ENCODE assay signal across 8 mouse cellular contexts in genomic region chr6:118066199-118067081, GRCm38 (mm10). TPM values are rescaled to one million over a fixed set of nuclear protein-coding genes. Genes with fewer than 3 reads are reported as not detected.
A peak's percentile ranks its signal among the peaks of the same experiment; 100 is the strongest.
DNase-seq lines count a peak whose midpoint lies in the region; ATAC-seq and TF ChIP-seq lines count a peak whose summit lies in the region.

No protein-coding gene starts in this region.

- no peak for TF ChIP-seq EP300 in heart, adult 2 months (IDR thresholded peaks at IDR 0.05; ENCODE audit: insufficient read depth, low read depth, low read length)
- no peak for TF ChIP-seq EP300 in liver, postnatal 0 days (IDR thresholded peaks at IDR 0.05; ENCODE audit: low read depth)

- no peak for TF ChIP-seq CTCF in heart, adult 2 months (IDR thresholded peaks at IDR 0.05)
- no peak for TF ChIP-seq CTCF in liver, postnatal 0 days (IDR thresholded peaks at IDR 0.05; ENCODE audit: low read depth)

- DNase-seq in urinary bladder, adult 18-20 months (ENCODE audit: low spot score in 2 of 2) = peak; percentile 12 to 42
- DNase-seq in urinary bladder, postnatal 4 days (ENCODE audit: low spot score in 2 of 2) = no peak
- peak; percentile 61 to 66 for DNase-seq in cerebellum, postnatal 14 days
- peak; percentile 53 to 60 for DNase-seq in heart, adult 2 months
- peak; percentile 40 for DNase-seq in liver, postnatal 0 days
- peak; percentile 56 for DNase-seq in neural tube, embryonic 11.5 days (ENCODE audit: low spot score)
- DNase-seq in urinary bladder, postnatal 14 days (ENCODE audit: low spot score) = peak; percentile 15

- ATAC-seq in kidney, embryonic 14.5 days (ENCODE audit: low FRiP score, low TSS enrichment) = peak; percentile 58
- no peak for ATAC-seq in liver, postnatal 0 days
- peak; percentile 67 for ATAC-seq in neural tube, embryonic 11.5 days (ENCODE audit: insufficient read depth, low FRiP score, low TSS enrichment)

- no peaks in the 10 kb centered on the region for H3K27me3 ChIP-seq in heart, adult 2 months (ENCODE audit: control insufficient read depth, insufficient read depth, low read length)
- H3K27me3 ChIP-seq in kidney, embryonic 14.5 days (ENCODE audit: control insufficient read depth, insufficient read depth, low read length) = peaks cover 9% of the 10 kb centered on the region
- H3K27me3 ChIP-seq in liver, postnatal 0 days (ENCODE audit: insufficient read depth, low read length) = peaks cover 36% of the 10 kb centered on the region
- peaks cover 16% of the 10 kb centered on the region; the same call in 1 of the 2 replicates for H3K27me3 ChIP-seq in neural tube, embryonic 11.5 days (ENCODE audit: control insufficient read depth, insufficient read depth, low read length)

- 2% methylated on average over 39 of the region's 40 CpGs for WGBS in heart, adult 2 months
- WGBS in kidney, embryonic 14.5 days = under 1% methylated on average over 37 of the region's 40 CpGs
- 1% methylated on average over 40 of the region's 40 CpGs for WGBS in liver, postnatal 0 days (ENCODE audit: insufficient replicate concordance)
- WGBS in neural tube, embryonic 11.5 days = 2% methylated on average over 40 of the region's 40 CpGs

- no peaks in the 10 kb centered on the region for H3K9me3 ChIP-seq in kidney, embryonic 14.5 days (ENCODE audit: control insufficient read depth, low read length)
- no peaks in the 10 kb centered on the region for H3K9me3 ChIP-seq in liver, postnatal 0 days (ENCODE audit: low read length)
- H3K9me3 ChIP-seq in neural tube, embryonic 11.5 days (ENCODE audit: control insufficient read depth, low read length) = no peaks in the 10 kb centered on the region

- no peak overlapping the region for H3K27ac ChIP-seq in heart, adult 2 months
- H3K27ac ChIP-seq in kidney, embryonic 14.5 days (ENCODE audit: low read depth, low read length) = no peak overlapping the region
- H3K27ac ChIP-seq in liver, postnatal 0 days (ENCODE audit: low read depth) = no peak overlapping the region
- H3K27ac ChIP-seq in neural tube, embryonic 11.5 days (ENCODE audit: low read depth, low read length) = no peak overlapping the region

- peak overlapping the region; percentile 68 for H3K9ac ChIP-seq in heart, adult 2 months (ENCODE audit: low read depth, low read length)
- peak overlapping the region; percentile 54 for H3K9ac ChIP-seq in kidney, embryonic 14.5 days (ENCODE audit: low read depth, low read length)
- peak overlapping the region; percentile 28; the same call in 1 of the 2 replicates for H3K9ac ChIP-seq in liver, postnatal 0 days (replicated peaks)
- H3K9ac ChIP-seq in neural tube, embryonic 11.5 days (ENCODE audit: low read length) = peak overlapping the region; percentile 54

- H3K36me3 ChIP-seq in heart, adult 2 months (ENCODE audit: control insufficient read depth, insufficient read depth, low read length) = no peaks in the 10 kb centered on the region
- no peaks in the 10 kb centered on the region for H3K36me3 ChIP-seq in kidney, embryonic 14.5 days (ENCODE audit: control insufficient read depth, insufficient read depth, low read length)
- no peaks in the 10 kb centered on the region for H3K36me3 ChIP-seq in liver, postnatal 0 days (replicated peaks; ENCODE audit: insufficient read depth, low read length)
- H3K36me3 ChIP-seq in neural tube, embryonic 11.5 days (ENCODE audit: control insufficient read depth, insufficient read depth, low read length) = no peaks in the 10 kb centered on the region

- no peaks in the 10 kb centered on the region for H3K79me2 ChIP-seq in heart, adult 2 months (replicated peaks; ENCODE audit: control insufficient read depth, insufficient read depth, low read length)

- intact Hi-C loops in heart, adult 2 months (cut with DNase I) = no loop called here

- no peaks in the 10 kb centered on the region for H3K4me1 ChIP-seq in heart, adult 2 months (ENCODE audit: control insufficient read depth, insufficient read depth, low read length)
- H3K4me1 ChIP-seq in kidney, embryonic 14.5 days (ENCODE audit: control insufficient read depth, insufficient read depth, low read length) = peaks cover 9% of the 10 kb centered on the region; the same call in 1 of the 2 replicates
- peaks cover 10% of the 10 kb centered on the region; the same call in 1 of the 2 replicates for H3K4me1 ChIP-seq in liver, postnatal 0 days (ENCODE audit: insufficient read depth)
- peaks cover 14% of the 10 kb centered on the region for H3K4me1 ChIP-seq in neural tube, embryonic 11.5 days (ENCODE audit: control insufficient read depth, insufficient read depth, low read length)

- TF ChIP-seq POLR2A in heart, adult 2 months (IDR thresholded peaks at IDR 0.05; ENCODE audit: insufficient read depth, low read depth, low read length) = no peak

- peak overlapping the region; percentile 98 for H3K4me2 ChIP-seq in kidney, embryonic 14.5 days (replicated peaks; ENCODE audit: low read depth, low read length)
- H3K4me2 ChIP-seq in liver, postnatal 0 days (ENCODE audit: low read depth, low read length) = peak overlapping the region; percentile 79
- peak overlapping the region; percentile 94 for H3K4me2 ChIP-seq in neural tube, embryonic 11.5 days (ENCODE audit: low read depth)

- peak overlapping the region; percentile 52 for H3K4me3 ChIP-seq in heart, adult 2 months
- H3K4me3 ChIP-seq in kidney, embryonic 14.5 days (ENCODE audit: low read length) = peak overlapping the region; percentile 48
- H3K4me3 ChIP-seq in liver, postnatal 0 days (ENCODE audit: low read depth, low read length) = peak overlapping the region; percentile 44
- H3K4me3 ChIP-seq in neural tube, embryonic 11.5 days (ENCODE audit: low read depth, low read length) = peak overlapping the region; percentile 39

RNA-seq across cellular contexts. Expression of gene Rasgef1a, which starts 55.2 kb away (rescaled TPM):
- total RNA-seq in heart, adult 2 months (2021) = under 1 TPM; 0.18 to 0.37 TPM
- 0.26 and 0.37 TPM in 2 replicates for polyA plus RNA-seq in heart, adult 2 months (2012; rRNA removed)
- polyA plus RNA-seq in kidney, embryonic 14.5 days (2014; fragmentation: Nextera tagmentation; extraction: Ambion mirVana) = 0.28 and 0.29 TPM in 2 replicates
- 0.06 and 0.11 TPM in 2 replicates for polyA plus RNA-seq in liver, postnatal 0 days (2015; fragmentation: Nextera tagmentation; extraction: Ambion mirVana)
- polyA plus RNA-seq in neural tube, embryonic 11.5 days (2014; fragmentation: Nextera tagmentation; extraction: Ambion mirVana) = 0.13 and 0.14 TPM in 2 replicates

Comparison
In these comparisons a context has a peak if more than half of its experiments do, and no peak if none do; other contexts are left out.
1. DNase-seq: peak in urinary bladder, adult 18-20 months (2 of 2), cerebellum, postnatal 14 days (2 of 2), heart, adult 2 months (2 of 2), liver, postnatal 0 days (single experiment), neural tube, embryonic 11.5 days (single experiment) and urinary bladder, postnatal 14 days (single experiment); none in urinary bladder, postnatal 4 days (0 of 2).
2. Peak in every context shown above with its lines, with median percentiles within 50 percentile points of each other: H3K4me3 ChIP-seq, H3K9ac ChIP-seq and H3K4me2 ChIP-seq.